Mouse (Mus musculus) erythroblast, adult 5-6 weeks (primary cell): ENCODE data around the gene Stk36. TPM values are rescaled to one million over a fixed set of nuclear protein-coding genes. Genes with fewer than 3 reads are reported as not detected.

ENCODE experiments used
- ATAC-seq: replicated peaks from 2 replicates; pipeline ENCODE4 v1.8.0; 2016; ENCODE audit warnings: moderate number of reproducible peaks, mild to moderate bottlenecking, moderate TSS enrichment, inconsistent platforms; ENCODE audit not compliant: poor library complexity, low FRiP score, severe bottlenecking
- total RNA-seq, 2 experiments: library from RNA; stranded (forward) in 1 of 2; stranded (reverse) in 1 of 2; fragments of 150-400 nt in 1 of 2; fragments of 200-764, 138-1000 nt in 1 of 2; gene quantifications; 2 replicates each; pipeline versions ENCODE4 v1.2.3 to v1.2.4; 2015 to 2017; ENCODE audit warnings: low replicate concordance in 2 of 2

Stk36 gene
- not detected in 2 replicates for total RNA-seq (2015; ENCODE audit: low replicate concordance)
- 0.42 TPM in 1 of 2 replicates, not detected in the other for total RNA-seq (2017; ENCODE audit: low replicate concordance)

DNA sequence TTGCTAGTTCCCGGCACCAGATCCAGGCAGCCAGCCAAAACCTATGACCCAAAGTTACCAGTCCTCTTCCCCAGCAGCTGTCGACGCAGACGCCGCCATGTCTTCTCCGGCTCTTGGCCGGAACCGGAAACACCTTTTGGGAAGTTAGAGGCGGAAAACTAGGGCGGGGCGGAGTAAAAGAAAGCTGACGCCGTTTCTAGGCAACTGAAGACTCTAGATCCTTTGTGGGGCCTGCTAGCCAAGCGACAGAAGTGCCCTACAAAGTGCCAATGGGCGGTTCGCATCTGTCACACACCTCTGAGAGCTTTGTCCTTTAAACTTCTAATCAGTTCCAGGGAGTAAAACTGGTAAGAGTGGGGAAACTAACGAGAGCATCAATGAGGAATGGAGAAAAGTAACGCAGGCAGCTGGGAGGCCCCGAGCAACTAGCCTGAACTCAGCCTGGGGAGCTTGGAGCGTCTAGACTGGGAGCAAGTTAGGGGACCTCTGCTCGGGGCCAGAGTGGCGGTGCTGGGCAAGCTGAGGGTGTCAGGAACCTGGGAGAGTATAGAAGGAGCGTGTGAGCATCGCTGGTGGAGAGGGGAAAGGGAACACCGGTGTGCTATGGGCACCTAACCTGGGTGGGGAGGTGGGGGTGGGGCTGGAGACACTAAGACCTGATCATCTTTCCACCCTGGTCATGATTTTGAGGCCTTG is at the start of gene Stk36, which contains the start of gene Rnf25:
TSS of gene Stk36 (plus strand) at position 179 of the 696 bp plus-strand sequence.
TSS of gene Rnf25 (minus strand) at position 131 of the 696 bp plus-strand sequence.
- ATAC-seq, result peak; percentile 95

GRCm38 (mm10) chr1:74559061-74559460 is 42.2 kb upstream of the Stk36 start:
- ATAC-seq, result no peak

DNA sequence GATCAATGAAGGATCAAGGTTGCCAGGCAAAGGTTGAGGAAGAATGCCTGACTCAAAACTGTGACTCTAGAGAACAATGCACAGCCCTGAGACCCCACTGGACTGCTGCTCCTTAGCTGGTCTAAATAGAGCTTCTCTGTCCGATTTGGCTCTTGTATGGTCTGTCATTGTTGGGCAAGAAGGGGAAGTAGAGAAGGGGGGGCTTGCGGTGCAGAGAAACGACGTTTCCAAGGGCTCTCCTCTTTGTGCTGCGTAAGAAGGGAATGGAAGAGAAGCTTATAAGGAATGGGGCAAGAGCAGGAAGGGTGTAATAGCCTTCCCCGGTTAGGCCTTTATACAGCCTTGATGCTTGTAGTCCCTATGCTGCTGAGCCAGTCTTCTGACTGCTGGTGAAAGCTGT is 35.4 kb upstream of the Stk36 start:
- ATAC-seq, result no peak

DNA sequence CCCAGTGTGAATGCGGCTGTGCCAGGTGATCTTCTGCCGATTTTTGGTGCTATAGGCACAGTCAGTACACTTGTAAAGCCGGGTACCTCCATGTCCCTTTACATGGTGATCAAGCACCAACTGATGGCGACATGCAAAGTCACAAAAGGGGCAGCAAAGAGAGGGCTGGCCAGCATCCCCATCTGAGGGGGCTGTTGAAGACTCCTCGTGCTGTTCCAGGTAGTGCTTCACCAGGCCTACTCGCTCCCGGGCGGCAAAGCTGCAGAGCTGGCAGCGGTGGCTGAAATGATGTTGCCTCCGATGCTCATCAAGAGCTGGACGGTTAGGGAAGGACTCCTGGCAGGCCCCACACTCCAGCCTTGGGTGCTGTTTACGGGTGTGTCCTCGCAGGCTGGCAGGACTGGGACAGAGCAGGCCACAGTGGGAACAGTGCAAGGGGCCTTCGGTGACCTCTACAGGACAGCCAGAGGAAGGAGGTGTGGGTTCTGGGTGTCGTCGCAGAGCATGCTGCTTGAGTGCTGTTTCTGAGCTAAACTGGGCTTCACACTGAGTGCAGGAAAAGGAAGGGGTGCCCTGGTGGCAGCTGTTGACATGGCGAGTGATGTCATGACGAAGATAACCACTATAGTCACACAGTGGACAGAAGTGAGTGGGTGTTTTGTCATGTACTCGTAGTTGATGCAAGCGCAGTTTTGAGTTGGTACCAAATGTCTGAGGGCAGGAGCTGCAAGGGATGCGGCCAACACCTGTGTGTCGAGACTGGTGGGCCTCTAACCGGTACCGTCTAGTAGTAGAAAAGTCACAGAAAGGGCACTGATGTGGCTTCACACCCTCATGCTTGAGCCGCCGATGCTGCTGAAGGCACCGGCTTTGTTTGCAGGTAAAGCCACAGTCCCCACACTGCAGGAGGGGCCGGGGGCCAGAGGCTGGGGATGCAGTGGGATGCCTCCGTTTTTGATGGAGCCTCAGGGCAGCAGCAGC is 31.2 kb upstream of the Stk36 start:
- no peak for ATAC-seq

- no peak for ATAC-seq
These were observed 18.6 kb upstream of the Stk36 start for GRCm38 (mm10) chr1:74582621-74583020.

- no peak for ATAC-seq
These were observed 16.4 kb upstream of the Stk36 start for GRCm38 (mm10) chr1:74584616-74585398.

DNA sequence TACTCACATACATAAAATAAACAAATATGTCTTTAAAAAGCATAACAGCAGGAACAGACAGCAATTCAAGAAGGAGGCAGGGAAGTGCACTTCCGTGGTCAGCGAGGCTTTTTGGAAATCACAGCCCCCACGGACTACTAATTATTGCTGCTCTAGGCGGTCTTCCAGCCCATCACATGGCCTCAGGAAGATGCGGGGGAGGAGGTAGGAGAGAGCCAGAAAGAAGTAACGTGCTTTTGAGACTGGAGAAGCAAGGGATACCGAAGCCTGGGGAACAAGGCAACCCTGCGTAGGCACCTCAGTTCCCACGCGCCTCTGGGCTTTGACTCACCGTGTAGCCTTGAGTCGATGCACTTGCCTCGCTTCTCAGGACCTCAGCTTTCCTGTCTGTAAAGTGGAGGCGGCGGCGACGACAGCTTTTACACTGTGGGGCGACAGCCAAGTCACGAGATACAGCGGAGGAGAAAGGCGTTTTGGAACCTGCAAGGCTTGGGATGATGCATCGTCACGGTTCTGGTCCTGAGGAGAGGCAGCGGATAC is 13.9 kb upstream of the Stk36 start:
- ATAC-seq, result no peak

DNA sequence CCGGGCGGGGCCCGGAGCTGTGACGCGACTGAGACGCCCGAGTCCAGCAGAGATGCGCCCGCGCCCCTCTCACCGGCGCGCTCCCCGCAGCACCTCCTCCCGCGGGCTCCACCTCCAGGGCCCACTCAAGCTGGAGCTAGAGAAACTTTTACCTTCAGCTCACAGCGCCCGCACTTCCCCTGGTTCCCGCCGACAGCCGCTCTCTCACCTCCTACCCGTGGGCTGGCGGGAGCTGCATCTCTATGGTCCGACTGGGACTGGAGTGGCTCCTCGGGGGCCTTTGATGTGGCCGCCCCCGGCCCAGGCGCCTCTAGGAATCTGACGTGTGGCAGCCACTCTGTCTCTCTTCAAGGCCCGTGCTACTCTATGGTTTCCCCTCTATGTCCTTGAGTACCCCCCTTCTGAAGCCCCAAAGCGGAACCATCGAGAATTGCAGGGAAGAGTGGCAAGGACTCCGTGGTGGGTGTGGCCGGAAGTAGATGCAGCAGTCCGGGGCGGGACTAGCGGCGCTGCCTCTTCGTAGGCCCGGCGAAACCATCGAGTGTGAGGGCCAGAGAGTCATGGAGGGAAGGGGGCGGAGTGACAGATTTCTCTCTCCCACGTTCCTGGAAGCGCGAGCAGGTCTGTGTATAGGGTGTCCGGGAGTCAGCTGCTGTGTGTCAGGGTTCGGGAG is 13.3 kb upstream of the Stk36 start, which contains the start of the genes Zfp142 and Bcs1l:
TSS of gene Zfp142 (minus strand) at position 474 of the 673 bp plus-strand sequence.
TSS of gene Bcs1l (plus strand) at position 517 of the 673 bp plus-strand sequence.
- ATAC-seq, result peak; percentile 95

GRCm38 (mm10) chr1:74594434-74594833 is 6.8 kb upstream of the Stk36 start:
- ATAC-seq, result no peak

DNA sequence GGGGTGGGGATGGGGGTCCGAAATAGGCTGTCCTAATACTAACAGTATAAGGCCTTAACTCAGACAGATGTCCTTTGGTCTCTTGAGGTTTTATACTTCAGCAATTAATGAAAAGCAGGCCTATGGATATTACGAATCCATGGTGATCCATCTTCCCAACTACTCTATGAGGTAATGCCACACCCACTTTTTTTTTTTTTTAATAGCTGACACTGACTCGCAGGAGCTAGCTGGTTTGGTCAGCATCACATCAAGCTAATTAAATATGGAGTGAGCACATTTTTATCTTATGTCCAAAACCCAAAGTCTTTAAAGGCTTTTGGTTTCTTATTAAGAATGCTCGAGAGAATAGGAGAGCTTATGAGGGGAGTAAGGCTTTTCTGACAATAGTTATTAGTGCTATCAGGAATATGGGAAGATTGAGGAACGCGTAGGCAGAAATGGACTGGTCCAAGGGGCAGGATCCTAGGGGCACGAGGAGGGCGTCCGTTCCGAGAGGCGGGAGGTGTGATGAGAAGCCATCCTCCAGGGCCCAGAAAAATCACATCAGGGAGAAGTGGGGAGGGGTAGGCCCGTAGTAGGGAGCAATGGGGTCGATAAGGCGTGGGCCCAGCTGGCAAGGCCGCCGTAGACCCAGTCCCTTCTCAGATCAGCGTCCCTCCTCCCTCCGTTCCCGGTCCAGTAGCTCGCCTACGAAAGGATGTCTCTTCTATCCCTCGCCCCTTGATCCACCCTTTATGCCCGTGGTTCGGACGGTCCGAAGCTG is 561 bp upstream of the Stk36 start:
- ATAC-seq, result peak; percentile 70

DNA sequence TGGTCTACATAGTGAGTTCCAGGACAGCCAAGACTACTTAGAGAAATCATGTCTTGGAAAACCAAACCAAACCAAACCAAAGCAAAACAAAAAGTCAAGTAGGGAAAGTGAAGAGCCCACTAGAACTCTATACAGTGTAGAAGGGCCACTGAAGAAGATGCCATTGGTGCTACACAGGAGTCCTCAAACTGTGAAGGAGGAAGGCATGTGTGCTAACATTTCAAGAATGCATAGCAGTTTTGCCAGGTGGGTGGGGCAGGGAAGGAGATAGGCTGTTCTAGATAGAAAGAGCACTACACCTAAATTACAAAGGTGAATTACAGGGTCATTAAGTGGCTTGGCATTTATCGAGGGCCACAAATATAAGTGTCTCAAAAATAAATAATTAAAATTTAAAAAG is 22.9 kb downstream of the Stk36 start:
- no peak for ATAC-seq

- ATAC-seq, result no peak
These were observed 24.8 kb downstream of the Stk36 start for GRCm38 (mm10) chr1:74626076-74626475.

- no peak for ATAC-seq
These were observed 26.8 kb downstream of the Stk36 start for GRCm38 (mm10) chr1:74628001-74628400.

GRCm38 (mm10) chr1:74632734-74633133 is 31.5 kb downstream of the Stk36 start:
- ATAC-seq, result no peak

- ATAC-seq, result no peak
These were observed 42.3 kb downstream of the Stk36 start for GRCm38 (mm10) chr1:74643524-74643923.

- no peak for ATAC-seq
These were observed 42.7 kb downstream of the Stk36 start for GRCm38 (mm10) chr1:74643926-74644325.

GRCm38 (mm10) chr1:74661448-74662195 is 60.4 kb downstream of the Stk36 start, which contains the start of gene Ttll4:
TSS of gene Ttll4 (plus strand) at chr1:74661745.
- ATAC-seq, result peak; percentile 85
